Mouse (Mus musculus): ENCODE data around the gene Cfdp1.

GRCm38 (mm10) chr8:111738867-111739266 is 115.2 kb downstream of the Cfdp1 start:
- no peak for TF ChIP-seq CTCF (IDR thresholded peaks at IDR 0.05; ENCODE audit: low read depth, low read length)
- TF ChIP-seq POLR2A (IDR thresholded peaks at IDR 0.05; ENCODE audit: borderline replicate concordance, low read depth, low read length) = no peak

Measured in bone marrow macrophage, adult 2 months (primary cell).